Mouse (Mus musculus) C2C12 (cell line): ENCODE results near the gene 1700042G07Rik. TPM values are rescaled to one million over a fixed set of nuclear protein-coding genes. Genes with fewer than 3 reads are reported as not detected.
A peak's percentile ranks its signal among the peaks of the same experiment; 100 is the strongest.

Experiments used
- H3K27me3 ChIP-seq: one replicate; pipeline ENCODE4 v1.6.1; 2011; ENCODE audit not compliant: control insufficient read depth, insufficient read depth, insufficient read length
- H3K36me3 ChIP-seq: one replicate; pipeline ENCODE4 v1.6.1; 2011; ENCODE audit not compliant: control insufficient read depth, insufficient read depth
- H3K4me3 ChIP-seq: one replicate; pipeline ENCODE4 v1.5.1; 2011; ENCODE audit warnings: mild to moderate bottlenecking, control low read depth; ENCODE audit not compliant: poor library complexity, insufficient read depth, severe bottlenecking
- H3K79me2 ChIP-seq: one replicate; pipeline ENCODE4 v1.6.1; 2011; ENCODE audit not compliant: control insufficient read depth, insufficient read depth
- H3K79me3 ChIP-seq: one replicate; pipeline ENCODE4 v1.6.1; 2011; ENCODE audit warnings: low read depth, control low read depth
- H3ac ChIP-seq: one replicate; pipeline ENCODE3; 2011; ENCODE audit warnings: low read depth; ENCODE audit not compliant: control insufficient read depth, insufficient read length
- CEBPB ChIP-seq: IDR thresholded peaks from one replicate; pipeline ENCODE4 v1.6.1; 2011; ENCODE audit warnings: low read depth, mild to moderate bottlenecking, control low read depth, moderate library complexity
- CTCF ChIP-seq: IDR thresholded peaks from one replicate; pipeline ENCODE4 v1.5.1; 2011; ENCODE audit not compliant: control insufficient read depth, insufficient read depth, insufficient read length
- FOSL1 ChIP-seq: IDR thresholded peaks from one replicate; pipeline ENCODE4 v1.8.0; 2011; ENCODE audit warnings: mild to moderate bottlenecking, low read length; ENCODE audit not compliant: poor library complexity, insufficient read depth, severe bottlenecking
- MAX ChIP-seq: IDR thresholded peaks from one replicate; pipeline ENCODE4 v1.6.1; 2011; ENCODE audit warnings: mild to moderate bottlenecking, control low read depth
- MYOD1 ChIP-seq: IDR thresholded peaks from one replicate; pipeline ENCODE4 v1.6.1; 2011; ENCODE audit warnings: low read depth; ENCODE audit not compliant: control insufficient read depth, insufficient read length
- MYOG ChIP-seq: IDR thresholded peaks from one replicate; pipeline ENCODE4 v1.6.1; 2011; ENCODE audit not compliant: control insufficient read depth, insufficient read length; ENCODE audit errors: extremely low read depth
- USF1 ChIP-seq: IDR thresholded peaks from one replicate; pipeline ENCODE4 v1.6.1; 2011; ENCODE audit warnings: low read depth, mild to moderate bottlenecking, control low read depth, moderate library complexity
- polyA plus RNA-seq: library from polyadenylated mRNA; unstranded; fragments of >200 nt; fragmentation: generic; extraction: Trizol; gene quantifications from one replicate; pipeline ENCODE4 v1.2.1, GENCODE M21; 2012; ENCODE audit warnings: missing spikeins

Gene 1700042G07Rik
- polyA plus RNA-seq, 1 experiment = not detected

DNA sequence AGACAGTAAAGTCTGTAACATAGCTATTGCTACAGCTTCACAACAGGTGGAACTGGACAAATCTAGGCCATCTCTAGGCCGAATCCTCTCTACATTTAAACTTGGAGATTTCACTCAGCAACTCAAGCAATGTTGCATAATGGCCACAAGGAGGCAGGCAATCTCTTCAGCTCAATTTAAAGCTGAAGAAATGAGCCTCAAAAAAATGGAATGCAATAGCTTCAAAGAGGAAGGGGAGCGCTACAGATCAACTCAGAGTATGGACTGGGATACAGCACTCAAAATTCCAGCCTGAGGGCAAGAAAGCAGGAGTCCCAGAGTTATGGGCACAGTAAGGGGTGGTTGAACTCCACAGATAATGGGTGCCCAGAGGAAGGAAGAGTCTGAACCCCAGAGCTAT is 38.2 kb upstream of the 1700042G07Rik start:
- no peak overlapping the region for H3K4me3 ChIP-seq
- H3K79me3 ChIP-seq = no peaks in the 10 kb centered on the region
- H3ac ChIP-seq = no peak overlapping the region
- peaks cover 3% of the 10 kb centered on the region for H3K36me3 ChIP-seq
- no peaks in the 10 kb centered on the region for H3K79me2 ChIP-seq
- no peaks in the 10 kb centered on the region for H3K27me3 ChIP-seq
- TF ChIP-seq CEBPB (peak; percentile 31), MYOD1 (no peak)

DNA sequence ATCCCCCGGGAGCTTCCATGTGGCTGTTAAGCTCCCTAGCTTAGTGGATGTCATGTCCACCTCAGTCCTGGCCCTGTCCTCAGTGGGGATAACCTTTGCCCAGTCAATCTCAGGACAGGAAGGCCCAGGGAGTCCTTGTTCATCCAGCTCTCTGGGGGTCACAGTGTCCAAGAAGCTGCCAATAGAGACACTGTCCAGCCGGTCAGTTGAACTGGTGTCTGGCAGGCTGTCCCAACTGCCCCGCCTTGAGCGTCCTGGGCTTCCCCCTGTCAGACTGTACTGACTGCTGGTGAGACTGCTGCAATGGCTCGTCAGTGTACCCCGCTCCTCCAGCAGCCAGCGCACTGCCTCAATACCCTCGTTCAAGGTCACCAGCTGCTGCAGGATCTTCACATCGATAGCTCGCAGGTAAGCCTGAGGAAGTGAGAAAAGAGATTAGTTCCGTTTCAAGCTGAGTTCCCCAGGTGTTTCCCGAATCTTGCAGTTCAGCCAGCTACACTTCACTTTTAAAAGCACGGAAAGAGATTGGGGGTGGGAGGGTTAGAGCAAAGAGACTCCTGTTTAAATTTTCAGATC is 35.7 kb upstream of the 1700042G07Rik start:
- no peaks in the 10 kb centered on the region for H3K79me2 ChIP-seq
- H3K79me3 ChIP-seq = no peaks in the 10 kb centered on the region
- no peaks in the 10 kb centered on the region for H3K27me3 ChIP-seq
- H3ac ChIP-seq = no peak overlapping the region
- peaks cover 3% of the 10 kb centered on the region for H3K36me3 ChIP-seq
- TF ChIP-seq MYOG (no peak), FOSL1 (no peak), USF1 (no peak), MAX (no peak), CEBPB (no peak), CTCF (no peak), MYOD1 (no peak)
- no peak overlapping the region for H3K4me3 ChIP-seq

DNA sequence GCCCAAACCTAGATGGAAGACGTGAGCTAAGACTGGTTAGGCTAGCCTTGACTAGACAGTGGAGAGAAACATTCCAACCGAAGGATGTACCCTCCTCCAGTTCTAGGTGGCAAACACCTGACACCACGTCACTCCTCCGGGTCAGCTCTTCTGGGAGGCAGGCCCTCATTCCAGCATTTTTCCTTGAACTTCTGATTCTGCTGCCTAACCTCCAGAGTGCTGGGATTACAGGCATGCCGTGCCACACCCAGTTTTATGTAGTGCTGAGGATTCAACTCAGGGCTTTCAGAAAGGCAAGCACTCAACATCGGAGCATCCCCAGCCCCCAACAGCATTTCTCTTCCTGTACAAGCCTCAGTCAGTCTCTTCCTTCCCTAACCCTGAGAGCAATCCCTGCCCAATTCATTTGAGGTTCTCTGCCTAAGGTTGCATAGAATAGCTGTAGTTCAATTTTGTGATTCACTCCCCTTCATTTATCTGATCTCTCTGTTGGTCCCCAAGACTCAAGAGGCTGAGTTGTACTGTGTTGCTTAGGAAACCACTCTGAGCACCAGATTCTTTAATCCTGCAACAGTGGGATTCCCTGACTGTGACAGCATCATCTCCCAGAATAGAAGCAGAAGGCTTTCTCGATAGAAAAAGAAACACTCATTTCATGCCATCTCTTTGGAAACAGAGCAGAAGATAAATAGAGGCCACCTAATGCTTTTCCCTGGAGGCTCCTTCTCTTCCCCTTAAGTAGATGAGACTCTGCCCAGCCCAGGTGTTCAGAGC is 32.2 kb upstream of the 1700042G07Rik start:
- no peak overlapping the region for H3K4me3 ChIP-seq
- no peaks in the 10 kb centered on the region for H3K27me3 ChIP-seq
- no peaks in the 10 kb centered on the region for H3K79me3 ChIP-seq
- H3ac ChIP-seq = no peak overlapping the region
- no peaks in the 10 kb centered on the region for H3K79me2 ChIP-seq
- TF ChIP-seq USF1 = no peak
- no peak for TF ChIP-seq MAX
- no peak for TF ChIP-seq MYOD1
- no peak for TF ChIP-seq FOSL1
- no peak for TF ChIP-seq MYOG
- TF ChIP-seq CTCF = no peak
- peaks cover 2% of the 10 kb centered on the region for H3K36me3 ChIP-seq

DNA sequence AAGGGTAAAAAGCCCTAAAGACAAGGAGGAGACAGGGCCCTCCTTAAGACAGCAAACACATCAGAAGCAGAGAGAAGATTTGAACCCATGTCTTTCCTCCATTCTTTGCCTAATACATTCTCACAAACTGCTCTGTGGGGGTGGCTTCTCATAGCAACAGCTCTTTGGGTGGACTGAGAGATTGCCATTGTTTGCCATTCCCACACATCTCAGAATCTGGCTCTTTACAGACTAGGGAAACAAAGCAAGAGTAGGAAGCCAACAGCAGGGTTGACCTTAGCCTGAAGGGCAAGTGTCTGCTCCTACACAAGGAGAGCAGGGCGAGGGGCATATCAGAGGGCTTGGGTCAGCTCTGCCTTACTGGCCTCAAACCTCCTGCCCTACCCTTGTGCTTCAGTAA is 31.4 kb upstream of the 1700042G07Rik start:
- TF ChIP-seq MAX = no peak
- TF ChIP-seq MYOG = no peak
- TF ChIP-seq CTCF = no peak
- TF ChIP-seq USF1 = no peak
- TF ChIP-seq MYOD1 = no peak
- no peak for TF ChIP-seq FOSL1
- no peak for TF ChIP-seq CEBPB
- H3K27me3 ChIP-seq = no peaks in the 10 kb centered on the region
- no peak overlapping the region for H3ac ChIP-seq
- H3K79me3 ChIP-seq = no peaks in the 10 kb centered on the region
- H3K4me3 ChIP-seq = no peak overlapping the region
- H3K79me2 ChIP-seq = no peaks in the 10 kb centered on the region
- H3K36me3 ChIP-seq = no peaks in the 10 kb centered on the region

DNA sequence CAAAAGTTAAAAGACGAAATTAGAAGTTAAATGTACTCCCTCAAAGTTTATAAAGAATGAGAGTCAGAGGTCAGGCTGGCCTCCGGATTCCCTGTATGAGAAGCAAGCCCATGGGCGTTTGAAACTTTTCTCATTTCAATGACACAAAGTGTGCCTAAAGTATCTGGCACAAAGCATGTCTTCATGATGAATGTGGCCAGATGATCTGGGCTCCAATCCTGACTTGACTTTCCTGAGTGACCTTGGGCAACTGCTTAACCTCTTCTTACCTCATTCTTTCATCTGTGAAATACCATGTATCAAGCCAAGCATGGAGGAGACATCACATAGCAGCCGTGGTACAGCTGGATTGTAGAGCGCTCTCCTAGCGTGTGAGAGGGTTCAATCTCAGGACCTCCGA is 30.9 kb upstream of the 1700042G07Rik start:
- no peak overlapping the region for H3ac ChIP-seq
- H3K36me3 ChIP-seq = no peaks in the 10 kb centered on the region
- H3K79me3 ChIP-seq = no peaks in the 10 kb centered on the region
- no peaks in the 10 kb centered on the region for H3K27me3 ChIP-seq
- no peak for TF ChIP-seq MYOD1
- TF ChIP-seq MYOG = no peak
- no peak for TF ChIP-seq MAX
- no peak for TF ChIP-seq FOSL1
- TF ChIP-seq CEBPB = no peak
- no peak for TF ChIP-seq CTCF
- no peak for TF ChIP-seq USF1
- H3K79me2 ChIP-seq = no peaks in the 10 kb centered on the region
- H3K4me3 ChIP-seq = no peak overlapping the region

DNA sequence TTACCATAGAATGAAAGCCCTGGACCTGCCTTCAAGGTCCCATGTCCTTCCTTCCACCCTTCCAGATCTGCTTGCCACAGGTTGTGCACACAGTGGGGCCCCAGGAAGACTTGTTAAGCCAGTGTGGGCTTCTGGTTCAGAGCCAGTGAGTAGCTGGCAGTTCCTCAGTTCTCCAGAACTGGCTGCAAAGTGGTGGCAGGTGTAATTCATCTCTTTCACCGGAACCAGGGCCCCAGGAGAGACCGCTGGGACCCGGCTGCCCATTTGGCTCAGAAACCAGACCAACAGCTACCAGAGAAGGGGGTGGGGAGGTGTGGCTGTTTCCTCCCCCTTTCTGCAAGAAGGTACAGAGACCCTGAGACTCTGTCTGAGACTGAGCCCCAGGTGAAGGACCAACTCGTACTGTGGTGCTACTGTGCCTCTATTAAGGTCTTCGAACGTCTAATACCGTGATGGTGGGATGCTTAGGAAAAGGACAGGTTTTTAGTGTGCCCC is 29.8 kb upstream of the 1700042G07Rik start:
- H3K4me3 ChIP-seq = no peak overlapping the region
- H3K36me3 ChIP-seq = no peaks in the 10 kb centered on the region
- H3K27me3 ChIP-seq = no peaks in the 10 kb centered on the region
- no peaks in the 10 kb centered on the region for H3K79me2 ChIP-seq
- TF ChIP-seq USF1 (no peak), FOSL1 (no peak), MYOD1 (no peak), MAX (no peak), CEBPB (no peak), MYOG (no peak), CTCF (no peak)
- H3ac ChIP-seq = no peak overlapping the region
- H3K79me3 ChIP-seq = no peaks in the 10 kb centered on the region
